Mouse (Mus musculus): Measurements from ENCODE around the gene Lhx2.

Lhx2 gene

GRCm38 (mm10) chr2:38405356-38405755 is 66.3 kb downstream of the Lhx2 start:
- DNase-seq (ENCODE audit: low read depth, low spot score): no peak

- DNase-seq (ENCODE audit: low read depth, low spot score): no peak
These were observed 70.2 kb downstream of the Lhx2 start for GRCm38 (mm10) chr2:38409309-38409708.

GRCm38 (mm10) chr2:38410227-38410626 is 71.1 kb downstream of the Lhx2 start:
- no peak for DNase-seq (ENCODE audit: low read depth, low spot score)

- DNase-seq (ENCODE audit: low read depth, low spot score): no peak
These were observed 73.6 kb downstream of the Lhx2 start for GRCm38 (mm10) chr2:38412599-38413177.

GRCm38 (mm10) chr2:38417970-38418369 is 78.9 kb downstream of the Lhx2 start:
- no peak for DNase-seq (ENCODE audit: low read depth, low spot score)

Measured in WW6 (cell line).